Mouse (Mus musculus) right cerebral cortex, postnatal 4 days (tissue): ENCODE measurements around the gene Ehf.

Source experiments
- DNase-seq: peaks from one replicate; pipeline ENCODE4 v3.0.0-alpha.2; 2022

The Ehf gene

GRCm38 (mm10) chr2:103293751-103294150 is 9.3 kb downstream of the Ehf start:
- no peak for DNase-seq

- DNase-seq = no peak
These were observed 9.9 kb downstream of the Ehf start for GRCm38 (mm10) chr2:103293214-103293613.

GRCm38 (mm10) chr2:103290705-103291269 is 12.3 kb downstream of the Ehf start:
- DNase-seq = no peak

GRCm38 (mm10) chr2:103290167-103290566 is 12.9 kb downstream of the Ehf start:
- DNase-seq = no peak

- no peak for DNase-seq
These were observed 13.6 kb downstream of the Ehf start for GRCm38 (mm10) chr2:103289407-103289950.

GRCm38 (mm10) chr2:103287716-103288115 is 15.4 kb downstream of the Ehf start:
- no peak for DNase-seq

GRCm38 (mm10) chr2:103285561-103285960 is 17.5 kb downstream of the Ehf start:
- no peak for DNase-seq

GRCm38 (mm10) chr2:103283730-103284129 is 19.3 kb downstream of the Ehf start:
- DNase-seq = peak; percentile 8

- DNase-seq = no peak
These were observed 20.8 kb downstream of the Ehf start for GRCm38 (mm10) chr2:103282184-103282750.

GRCm38 (mm10) chr2:103279927-103280326 is 23.2 kb downstream of the Ehf start:
- DNase-seq = no peak

- no peak for DNase-seq
These were observed 24.6 kb downstream of the Ehf start for GRCm38 (mm10) chr2:103278476-103278875.

GRCm38 (mm10) chr2:103277794-103278193 is 25.3 kb downstream of the Ehf start:
- no peak for DNase-seq

GRCm38 (mm10) chr2:103275316-103275960 is 27.6 kb downstream of the Ehf start:
- no peak for DNase-seq

GRCm38 (mm10) chr2:103274803-103275202 is 28.3 kb downstream of the Ehf start:
- DNase-seq = no peak

GRCm38 (mm10) chr2:103274270-103274669 is 28.8 kb downstream of the Ehf start:
- no peak for DNase-seq

GRCm38 (mm10) chr2:103271481-103271880 is 31.6 kb downstream of the Ehf start:
- no peak for DNase-seq

GRCm38 (mm10) chr2:103270556-103271160 is 32.4 kb downstream of the Ehf start:
- no peak for DNase-seq

GRCm38 (mm10) chr2:103239086-103239485 is 64.0 kb downstream of the Ehf start:
- DNase-seq = no peak

- no peak for DNase-seq
These were observed 76.3 kb downstream of the Ehf start for GRCm38 (mm10) chr2:103226781-103227180.

GRCm38 (mm10) chr2:103220871-103221270 is 82.2 kb downstream of the Ehf start:
- DNase-seq = no peak

- no peak for DNase-seq
These were observed 84.8 kb downstream of the Ehf start for GRCm38 (mm10) chr2:103218323-103218722.

GRCm38 (mm10) chr2:103215801-103216200 is 87.3 kb downstream of the Ehf start:
- DNase-seq = no peak

- DNase-seq = no peak
These were observed 88.2 kb downstream of the Ehf start for GRCm38 (mm10) chr2:103214861-103215260.

- no peak for DNase-seq
These were observed 89.5 kb downstream of the Ehf start for GRCm38 (mm10) chr2:103213547-103213946.
